Mouse (Mus musculus) liver, adult 2 months (tissue): ENCODE measurements around the gene Tmem41b. TPM values are rescaled to one million over a fixed set of nuclear protein-coding genes. Genes with fewer than 3 reads are reported as not detected.

Experiments
- DNase-seq: peaks from one replicate; pipeline ENCODE4 v3.0.0-alpha.2; 2011; ENCODE audit warnings: low read depth, low spot score; ENCODE audit errors: extremely low read depth
- H3K27ac ChIP-seq: fragments of 200-500 bp; replicated peaks from 2 replicates; pipeline ENCODE4 v1.5.1; 2012; ENCODE audit warnings: low read depth, mild to moderate bottlenecking, control low read depth, inconsistent platforms, low read length; ENCODE audit not compliant: insufficient read depth
- H3K27me3 ChIP-seq: fragments of 200-500 bp; 2 replicates; pipeline ENCODE4 v1.6.1; 2012; ENCODE audit warnings: mild to moderate bottlenecking, moderate library complexity, low read length, inconsistent platforms; ENCODE audit not compliant: control insufficient read depth, insufficient read depth
- H3K36me3 ChIP-seq: fragments of 200-500 bp; 2 replicates; pipeline ENCODE4 v1.6.1; 2012; ENCODE audit warnings: low read length, inconsistent platforms; ENCODE audit not compliant: control insufficient read depth, insufficient read depth
- H3K4me1 ChIP-seq: fragments of 200-500 bp; 2 replicates; pipeline ENCODE4 v1.6.1; 2011; ENCODE audit warnings: low read length; ENCODE audit not compliant: control insufficient read depth, insufficient read depth
- H3K4me3 ChIP-seq: fragments of 200-500 bp; 2 replicates; pipeline ENCODE4 v1.5.1; 2011; ENCODE audit warnings: low read depth, mild to moderate bottlenecking, control low read depth, low read length, moderate library complexity; ENCODE audit not compliant: insufficient read depth
- H3K79me2 ChIP-seq: fragments of 200-500 bp; 2 replicates; pipeline ENCODE4 v1.6.1; 2012; ENCODE audit warnings: inconsistent platforms, mild to moderate bottlenecking, low read length, moderate library complexity; ENCODE audit not compliant: control insufficient read depth, insufficient read depth
- H3K9ac ChIP-seq: fragments of 200-500 bp; 2 replicates; pipeline ENCODE4 v1.6.1; 2012; ENCODE audit warnings: low read depth, mild to moderate bottlenecking, control low read depth, inconsistent platforms, low read length
- CTCF ChIP-seq: fragments of 200-500 bp; IDR thresholded peaks from 2 replicates; pipeline ENCODE4 v1.5.1; 2011; ENCODE audit warnings: low read depth, low read length, control low read depth
- POLR2A ChIP-seq: fragments of 200-500 bp; IDR thresholded peaks from 2 replicates; pipeline ENCODE4 v1.6.1; 2011; ENCODE audit warnings: low read length, control low read depth; ENCODE audit not compliant: insufficient read depth; ENCODE audit errors: extremely low read depth
- WGBS: fragments of 180-500 bp; shearing (Covaris S2); methylation state at CpG from one replicate; pipeline ENCODE4 v1.1.7; 2018; 5-methylcytosine and 5-hydroxymethylcytosine counted together
- polyA plus RNA-seq: library from polyadenylated mRNA; depleted of rRNA; stranded (reverse); fragments of >200 nt; gene quantifications from 2 replicates; pipeline ENCODE4 v1.2.3, GENCODE M21; 2012; rRNA removed
- total RNA-seq: library from RNA; depleted of rRNA; stranded (reverse); fragments of >200 nt; gene quantifications from 2 replicates; pipeline ENCODE4 v1.2.3, GENCODE M21; 2014; rRNA removed

The Tmem41b gene
- total and polyA plus RNA-seq, 2 experiments: 21.6 to 43.1 TPM

GRCm38 (mm10) chr7:109922889-109923288, 63.8 kb downstream of the Tmem41b start:
- H3K9ac ChIP-seq: no peak overlapping the region
- H3K79me2 ChIP-seq: no peaks in the 10 kb centered on the region
- H3K4me1 ChIP-seq: no peaks in the 10 kb centered on the region
- TF ChIP-seq POLR2A (no peak), CTCF (no peak)
- WGBS: 97% methylated on average over 4 of the region's 4 CpGs
- H3K27me3 ChIP-seq: no peaks in the 10 kb centered on the region
- H3K36me3 ChIP-seq: peaks cover 20% of the 10 kb centered on the region
- DNase-seq: no peak
- H3K4me3 ChIP-seq: no peak overlapping the region
- H3K27ac ChIP-seq: no peak overlapping the region

Other genes with a start within 250 kb of the Tmem41b start
- gene Tmem9b, start 234.1 kb downstream of the Tmem41b start, total RNA-seq: 25.2 and 26.3 TPM in 2 replicates
- 16.5 and 18.4 TPM in 2 replicates for gene Tmem9b, start 234.1 kb downstream of the Tmem41b start, polyA plus RNA-seq
- 0.07 TPM in 1 of 2 replicates, not detected in the other for gene Nrip3, start 204.9 kb downstream of the Tmem41b start, total RNA-seq
- gene Nrip3, start 204.9 kb downstream of the Tmem41b start, polyA plus RNA-seq: not detected in 2 replicates
- under 0.01 TPM in 1 of 2 replicates, not detected in the other for gene Scube2, start 121.2 kb downstream of the Tmem41b start, total RNA-seq
- not detected in 2 replicates for gene Scube2, start 121.2 kb downstream of the Tmem41b start, polyA plus RNA-seq
- 25.5 and 26.2 TPM in 2 replicates for gene Dennd5a, start 26.5 kb downstream of the Tmem41b start, total RNA-seq
- gene Dennd5a, start 26.5 kb downstream of the Tmem41b start, polyA plus RNA-seq: 17.4 and 24.1 TPM in 2 replicates
- gene Ipo7, start 31.3 kb upstream of the Tmem41b start, total RNA-seq: 59.8 and 65.7 TPM in 2 replicates
- gene Ipo7, start 31.3 kb upstream of the Tmem41b start, polyA plus RNA-seq: 12.8 and 14.8 TPM in 2 replicates
- 6.5 and 7.3 TPM in 2 replicates for gene Zfp143, start 74.3 kb upstream of the Tmem41b start, total RNA-seq
- 3.7 and 6.6 TPM in 2 replicates for gene Zfp143, start 74.3 kb upstream of the Tmem41b start, polyA plus RNA-seq
- 4.1 and 5.3 TPM in 2 replicates for gene Wee1, start 135.1 kb upstream of the Tmem41b start, total RNA-seq
- gene Wee1, start 135.1 kb upstream of the Tmem41b start, polyA plus RNA-seq: 0.40 and 0.51 TPM in 2 replicates
- 9.7 and 10.5 TPM in 2 replicates for gene Swap70, start 234.8 kb upstream of the Tmem41b start, total RNA-seq
- gene Swap70, start 234.8 kb upstream of the Tmem41b start, polyA plus RNA-seq: 2.2 and 2.8 TPM in 2 replicates